Mouse (Mus musculus) forebrain, embryonic 15.5 days (tissue): ENCODE data around the gene Fgf16. TPM values are rescaled to one million over a fixed set of nuclear protein-coding genes. Genes with fewer than 3 reads are reported as not detected.

Experiments used
- ATAC-seq: fragments of 200-750 bp; cut with Nextera tagmentation; replicated peaks from 2 replicates; pipeline ENCODE4 v1.8.0; 2017; ENCODE audit warnings: mild to moderate bottlenecking, moderate TSS enrichment, moderate library complexity
- H3K27ac ChIP-seq: fragments of 300-500 bp; sonication (generic); replicated peaks from 2 replicates; pipeline ENCODE4 v1.5.1; 2015; ENCODE audit warnings: mild to moderate bottlenecking, inconsistent platforms
- H3K27me3 ChIP-seq: fragments of 300-500 bp; sonication (generic); 2 replicates; pipeline ENCODE4 v1.6.1; 2015; ENCODE audit warnings: inconsistent platforms
- H3K36me3 ChIP-seq: fragments of 300-500 bp; sonication (generic); 2 replicates; pipeline ENCODE4 v1.6.1; 2015; ENCODE audit warnings: mild to moderate bottlenecking, inconsistent platforms
- H3K4me1 ChIP-seq: fragments of 300-500 bp; sonication (generic); 2 replicates; pipeline ENCODE4 v1.6.1; 2015; ENCODE audit warnings: inconsistent platforms
- H3K4me2 ChIP-seq: fragments of 300-500 bp; sonication (generic); replicated peaks from 2 replicates; pipeline ENCODE4 v1.6.1; 2015; ENCODE audit warnings: mild to moderate bottlenecking, inconsistent platforms
- H3K4me3 ChIP-seq: fragments of 300-500 bp; sonication (generic); 2 replicates; pipeline ENCODE4 v1.5.1; 2015; ENCODE audit warnings: mild to moderate bottlenecking, inconsistent platforms
- H3K9ac ChIP-seq: fragments of 300-500 bp; sonication (generic); replicated peaks from 2 replicates; pipeline ENCODE4 v1.6.1; 2015; ENCODE audit warnings: mild to moderate bottlenecking, inconsistent platforms
- H3K9me3 ChIP-seq: fragments of 300-500 bp; sonication (generic); 2 replicates; pipeline ENCODE4 v1.6.1; 2016; ENCODE audit warnings: inconsistent platforms
- WGBS: fragments of 180-500 bp; shearing (Covaris S2); methylation state at CpG from one replicate; pipeline ENCODE4 v1.1.7; 2015; ENCODE audit warnings: mixed read lengths; 5-methylcytosine and 5-hydroxymethylcytosine counted together
- polyA plus RNA-seq: library from polyadenylated mRNA; unstranded; fragments of >200 nt; fragmentation: Nextera tagmentation; extraction: Ambion mirVana; gene quantifications from 2 replicates; pipeline ENCODE4 v1.2.1, GENCODE M21; 2015

Fgf16 gene
- polyA plus RNA-seq, 1 experiment from 2014 or later = not detected

DNA sequence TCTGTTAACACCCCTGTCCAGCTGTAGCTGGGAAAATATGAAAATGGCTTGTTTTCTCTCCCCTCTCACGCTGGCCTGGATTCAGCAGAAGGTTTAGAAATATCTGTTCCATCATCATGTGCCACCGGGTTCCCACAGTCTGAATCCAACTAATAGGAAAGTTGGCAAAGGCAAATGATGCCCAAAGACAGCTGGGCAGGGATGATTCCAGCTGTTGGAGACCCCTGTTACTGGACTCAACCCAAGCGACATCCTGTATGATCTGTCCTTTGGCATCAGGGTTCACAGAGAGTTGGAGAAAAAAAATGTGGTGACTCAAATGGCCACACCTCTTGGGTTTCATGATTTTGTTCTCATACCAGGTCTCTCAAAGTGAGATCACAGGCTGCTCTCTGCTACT is 3.9 kb downstream of the Fgf16 start:
- Histone ChIP-seq H3K27ac (no peak overlapping the region), H3K4me2 (no peak overlapping the region), H3K4me1 (peaks cover 8% of the 10 kb centered on the region; the same call in 1 of the 2 replicates), H3K9me3 (no peaks in the 10 kb centered on the region), H3K27me3 (peaks cover 16% of the 10 kb centered on the region), H3K4me3 (no peak overlapping the region), H3K36me3 (no peaks in the 10 kb centered on the region), H3K9ac (no peak overlapping the region)
- WGBS = 82% methylated on average over 3 of the region's 3 CpGs
- no peak for ATAC-seq

DNA sequence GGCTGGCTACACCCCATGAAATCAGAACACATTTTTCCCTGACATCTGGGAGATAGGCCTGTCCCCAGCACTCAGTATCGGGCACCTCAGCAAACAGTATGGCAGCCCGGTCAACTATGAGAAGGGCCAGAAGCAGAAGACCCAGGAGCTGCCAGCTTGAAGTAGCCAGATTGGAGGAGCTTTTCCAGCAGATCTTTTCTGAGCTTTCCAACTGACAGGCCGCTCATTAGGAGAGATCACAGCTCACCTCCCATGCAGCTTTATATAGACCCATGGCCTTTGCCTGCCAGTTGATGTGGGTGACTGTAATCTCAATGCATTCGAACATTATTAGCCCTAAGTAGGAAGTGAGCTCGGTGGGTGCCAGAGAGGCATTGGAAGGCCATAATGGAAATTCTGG is 9.2 kb downstream of the Fgf16 start:
- Histone ChIP-seq H3K4me1 (no peaks in the 10 kb centered on the region), H3K27ac (no peak overlapping the region), H3K36me3 (no peaks in the 10 kb centered on the region), H3K27me3 (no peaks in the 10 kb centered on the region), H3K4me3 (no peak overlapping the region), H3K9ac (no peak overlapping the region), H3K4me2 (no peak overlapping the region), H3K9me3 (no peaks in the 10 kb centered on the region)
- ATAC-seq = no peak
- WGBS = 88% methylated on average over 5 of the region's 5 CpGs

DNA sequence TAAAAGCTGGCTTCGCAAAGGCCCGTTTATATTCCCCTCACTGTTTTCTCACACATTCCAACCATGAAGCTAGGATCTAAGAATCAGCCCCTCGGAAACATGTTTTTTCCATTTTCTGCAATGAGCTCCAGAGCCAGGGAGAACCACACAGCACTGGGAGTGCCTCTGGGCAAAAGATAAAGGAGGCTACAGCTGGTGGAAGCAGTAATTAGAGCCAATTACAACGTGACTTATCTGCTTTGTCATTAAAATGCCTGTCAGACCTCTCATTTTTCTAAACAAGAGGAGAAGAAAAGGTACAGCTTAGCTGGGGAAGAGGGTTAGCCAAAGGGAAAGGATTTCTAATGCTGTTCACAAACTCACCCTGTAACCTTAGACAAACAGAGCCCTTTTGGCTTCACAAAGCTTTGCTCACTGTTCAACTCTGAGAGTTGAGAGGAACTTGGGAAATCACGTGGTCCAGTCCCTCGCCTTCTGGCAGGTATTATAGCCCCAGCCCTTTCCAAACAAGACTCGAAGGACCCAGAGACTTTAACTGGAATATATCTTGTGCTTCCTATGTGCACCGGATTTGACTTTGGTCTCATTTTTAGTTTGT is 30.8 kb downstream of the Fgf16 start:
- WGBS = 45% methylated on average over 8 of the region's 8 CpGs
- H3K9ac ChIP-seq = no peak overlapping the region
- no peaks in the 10 kb centered on the region for H3K36me3 ChIP-seq
- no peak overlapping the region for H3K4me3 ChIP-seq
- no peak overlapping the region for H3K27ac ChIP-seq
- H3K9me3 ChIP-seq = no peaks in the 10 kb centered on the region
- no peaks in the 10 kb centered on the region for H3K27me3 ChIP-seq
- no peaks in the 10 kb centered on the region for H3K4me1 ChIP-seq
- no peak overlapping the region for H3K4me2 ChIP-seq
- peak; percentile 58; the same call in 1 of the 2 replicates for ATAC-seq

DNA sequence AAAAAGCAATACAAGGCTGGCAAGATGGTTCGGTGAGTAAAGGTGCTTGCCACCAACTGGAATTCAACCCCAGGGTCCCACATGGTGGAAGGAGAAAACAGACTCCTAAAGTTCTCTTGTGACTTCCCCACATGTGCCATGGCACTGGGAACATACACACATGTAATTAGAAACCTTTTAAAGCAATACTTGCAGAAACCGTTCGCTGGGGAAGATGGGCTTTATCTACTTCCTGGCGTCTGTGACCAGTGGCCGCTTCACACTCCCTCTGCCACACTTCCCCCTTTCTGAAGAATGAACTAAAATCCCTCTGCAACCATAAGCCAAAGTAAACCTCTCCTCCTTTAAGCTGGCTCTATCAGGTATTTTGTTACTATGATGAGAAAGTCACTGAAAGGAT is 60.4 kb downstream of the Fgf16 start:
- Histone ChIP-seq H3K9me3 (no peaks in the 10 kb centered on the region), H3K4me2 (no peak overlapping the region), H3K27me3 (no peaks in the 10 kb centered on the region), H3K36me3 (peaks cover 24% of the 10 kb centered on the region; the same call in 1 of the 2 replicates), H3K9ac (no peak overlapping the region), H3K4me3 (no peak overlapping the region), H3K27ac (no peak overlapping the region), H3K4me1 (no peaks in the 10 kb centered on the region)
- WGBS = 92% methylated on average over 5 of the region's 5 CpGs
- no peak for ATAC-seq

Other genes starting within 250 kb of the Fgf16 start
- gene Atrx, start 165.1 kb downstream of the Fgf16 start, polyA plus RNA-seq = 286 and 303 TPM in 2 replicates
- gene Magt1, start 247.6 kb downstream of the Fgf16 start, polyA plus RNA-seq = 22.2 and 23.9 TPM in 2 replicates